Mouse (Mus musculus) embryonic facial prominence, embryonic 11.5 days (tissue): ENCODE measurements around the gene 1700109H08Rik. TPM values are rescaled to one million over a fixed set of nuclear protein-coding genes. Genes with fewer than 3 reads are reported as not detected.
"Not testable (repeated sequence)": the region's sequence is repeated elsewhere in the genome, so short reads cannot be mapped to it uniquely, and the experiment has no call there.

Experiments used
- ATAC-seq: fragments of 200-750 bp; cut with Nextera tagmentation; replicated peaks from 2 replicates; pipeline ENCODE4 v1.8.0; 2017; ENCODE audit warnings: low read depth; ENCODE audit not compliant: insufficient number of reproducible peaks, low FRiP score, low TSS enrichment
- DNase-seq: peaks from one replicate; pipeline ENCODE4 v3.0.0-alpha.2; 2015; ENCODE audit warnings: low spot score
- H3K27ac ChIP-seq: fragments of 300-500 bp; sonication (generic); replicated peaks from 2 replicates; pipeline ENCODE4 v1.5.1; 2014; ENCODE audit warnings: mild to moderate bottlenecking, low read depth, low read length, control low read depth
- H3K27me3 ChIP-seq: fragments of 300-500 bp; sonication (generic); 2 replicates; pipeline ENCODE4 v1.6.1; 2014; ENCODE audit warnings: mild to moderate bottlenecking, low read length, moderate library complexity, mixed read lengths; ENCODE audit not compliant: control insufficient read depth, insufficient read depth
- H3K36me3 ChIP-seq: fragments of 300-500 bp; sonication (generic); replicated peaks from 2 replicates; pipeline ENCODE4 v1.6.1; 2014; ENCODE audit warnings: low read depth, mild to moderate bottlenecking, low read length, moderate library complexity, mixed read lengths; ENCODE audit not compliant: control insufficient read depth, insufficient read depth
- H3K4me1 ChIP-seq: fragments of 300-500 bp; sonication (generic); 2 replicates; pipeline ENCODE4 v1.6.1; 2014; ENCODE audit warnings: low read length, mixed read lengths; ENCODE audit not compliant: control insufficient read depth, insufficient read depth
- H3K4me2 ChIP-seq: fragments of 300-500 bp; sonication (generic); 2 replicates; pipeline ENCODE4 v1.6.1; 2014; ENCODE audit warnings: low read depth, mild to moderate bottlenecking, control low read depth, low read length, moderate library complexity
- H3K4me3 ChIP-seq: fragments of 300-500 bp; sonication (generic); 2 replicates; pipeline ENCODE4 v1.5.1; 2014; ENCODE audit warnings: low read depth, low read length, control low read depth
- H3K9ac ChIP-seq: fragments of 300-500 bp; sonication (generic); replicated peaks from 2 replicates; pipeline ENCODE4 v1.6.1; 2014; ENCODE audit warnings: mild to moderate bottlenecking, control low read depth, low read length
- H3K9me3 ChIP-seq: fragments of 300-500 bp; sonication (generic); replicated peaks from 2 replicates; pipeline ENCODE4 v1.6.1; 2016; ENCODE audit warnings: mild to moderate bottlenecking, low read length, inconsistent platforms, mixed read lengths; ENCODE audit not compliant: control insufficient read depth
- WGBS: fragments of 180-500 bp; shearing (Covaris S2); extraction: QIAGEN DNeasy Blood & Tissue Kit; methylation state at CpG from one replicate; pipeline ENCODE4 v1.1.7; 2014; 5-methylcytosine and 5-hydroxymethylcytosine counted together
- polyA plus RNA-seq: library from polyadenylated mRNA; unstranded; fragments of >200 nt; fragmentation: Nextera tagmentation; extraction: Ambion mirVana; gene quantifications from 2 replicates; pipeline ENCODE4 v1.2.1, GENCODE M21; 2014

1700109H08Rik gene
- polyA plus RNA-seq, 1 experiment from 2014 or later, result 1.5 TPM

DNA sequence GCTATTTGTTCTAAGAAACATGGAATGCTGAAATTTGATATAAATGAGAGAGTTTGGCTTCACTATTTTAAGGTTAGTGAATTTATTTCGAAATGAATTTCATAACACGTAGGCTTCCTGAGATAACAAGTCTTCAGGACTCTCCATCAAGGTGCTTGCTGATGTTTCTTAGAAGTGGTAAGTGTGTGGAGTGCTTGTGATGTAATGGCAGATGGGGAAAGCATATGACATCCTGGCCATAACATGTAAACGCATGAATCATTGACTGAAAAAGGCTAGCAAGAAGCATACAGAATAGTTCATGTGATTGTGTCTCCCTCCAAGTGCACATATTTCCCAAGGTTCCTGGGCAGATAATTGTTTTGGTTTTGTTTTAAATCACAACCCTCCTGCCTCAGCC, 29.4 kb downstream of the 1700109H08Rik start:
- H3K4me1 ChIP-seq, result no peaks in the 10 kb centered on the region
- H3K4me3 ChIP-seq, result no peak overlapping the region
- ATAC-seq (no peak), DNase-seq (no peak)
- 87% methylated on average over 3 of the region's 3 CpGs for WGBS
- H3K27me3 ChIP-seq, result no peaks in the 10 kb centered on the region
- no peak overlapping the region for H3K9ac ChIP-seq
- H3K4me2 ChIP-seq, result no peak overlapping the region
- peaks cover 3% of the 10 kb centered on the region; the same call in 1 of the 2 replicates for H3K36me3 ChIP-seq
- H3K9me3 ChIP-seq, result no peaks in the 10 kb centered on the region
- no peak overlapping the region for H3K27ac ChIP-seq

DNA sequence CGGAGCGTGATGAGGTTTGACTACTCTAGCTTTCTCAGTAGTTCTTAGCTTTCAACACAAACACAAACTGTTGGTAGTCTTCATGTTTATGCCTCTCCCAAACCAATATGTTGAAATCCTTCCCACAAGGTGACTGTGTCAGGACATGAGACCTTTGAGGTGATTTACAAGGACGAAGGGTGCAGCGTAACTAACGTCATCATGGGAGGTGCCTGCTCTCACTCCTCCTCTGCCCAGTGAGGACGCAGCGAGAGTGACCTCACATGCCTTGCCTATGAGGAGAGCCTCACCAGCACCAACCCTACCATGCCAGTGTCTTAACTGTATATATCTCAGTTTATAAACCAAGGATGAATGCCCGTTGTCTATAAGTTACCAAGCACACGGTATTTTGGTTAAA, 35.7 kb downstream of the 1700109H08Rik start:
- peaks cover 3% of the 10 kb centered on the region; the same call in 1 of the 2 replicates for H3K36me3 ChIP-seq
- H3K27me3 ChIP-seq, result no peaks in the 10 kb centered on the region
- no peak for ATAC-seq
- no peak overlapping the region for H3K4me3 ChIP-seq
- DNase-seq, result no peak
- no peak overlapping the region for H3K4me2 ChIP-seq
- H3K9me3 ChIP-seq, result no peaks in the 10 kb centered on the region
- H3K27ac ChIP-seq, result no peak overlapping the region
- no peak overlapping the region for H3K9ac ChIP-seq
- H3K4me1 ChIP-seq, result no peaks in the 10 kb centered on the region
- 95% methylated on average over 9 of the region's 9 CpGs for WGBS

DNA sequence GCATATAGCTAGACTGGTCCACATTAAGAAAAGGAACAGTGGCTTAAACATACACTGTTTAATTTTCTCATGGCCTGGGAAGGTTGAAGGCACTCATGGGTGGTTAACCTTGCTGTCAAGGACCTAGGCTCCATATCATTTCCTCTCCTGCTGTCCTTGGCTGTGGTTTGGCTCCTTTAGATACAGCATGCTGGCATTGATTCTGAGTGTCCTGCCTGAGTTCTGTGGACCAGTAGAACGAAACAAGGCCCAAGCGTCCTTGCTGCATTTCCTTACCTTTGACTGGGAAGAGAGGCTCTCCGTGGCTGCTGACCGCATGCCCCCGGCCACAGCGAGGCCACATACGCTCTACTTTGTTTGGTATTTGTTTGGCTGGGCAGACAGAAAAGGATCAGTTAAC, 37.9 kb downstream of the 1700109H08Rik start:
- ATAC-seq, result no peak
- H3K4me3 ChIP-seq, result no peak overlapping the region
- no peak overlapping the region for H3K4me2 ChIP-seq
- peaks cover 3% of the 10 kb centered on the region; the same call in 1 of the 2 replicates for H3K36me3 ChIP-seq
- DNase-seq, result no peak
- H3K4me1 ChIP-seq, result no peaks in the 10 kb centered on the region
- H3K27me3 ChIP-seq, result no peaks in the 10 kb centered on the region
- WGBS, result 97% methylated on average over 7 of the region's 7 CpGs
- H3K9me3 ChIP-seq, result no peaks in the 10 kb centered on the region
- no peak overlapping the region for H3K9ac ChIP-seq
- no peak overlapping the region for H3K27ac ChIP-seq

DNA sequence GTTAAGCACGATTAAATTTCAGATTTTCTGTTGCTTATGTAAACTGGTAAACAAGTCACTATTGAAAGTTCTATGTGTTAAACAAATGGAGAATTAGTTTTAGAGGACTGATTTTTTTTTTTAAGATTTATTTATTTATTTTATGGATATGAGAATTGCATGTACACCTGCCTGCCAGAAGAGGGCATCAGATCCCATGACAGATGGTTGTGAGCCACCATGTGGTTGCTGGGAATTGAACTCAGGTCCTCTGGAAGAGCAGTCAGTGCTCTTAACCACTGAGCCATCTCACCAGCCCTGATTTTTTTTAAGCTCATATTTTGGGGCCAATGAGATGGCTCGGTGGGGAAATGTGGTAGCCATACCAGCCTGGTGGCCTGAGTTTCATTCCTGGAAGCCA, 40.5 kb downstream of the 1700109H08Rik start:
- not testable (repeated sequence) for H3K36me3 ChIP-seq

DNA sequence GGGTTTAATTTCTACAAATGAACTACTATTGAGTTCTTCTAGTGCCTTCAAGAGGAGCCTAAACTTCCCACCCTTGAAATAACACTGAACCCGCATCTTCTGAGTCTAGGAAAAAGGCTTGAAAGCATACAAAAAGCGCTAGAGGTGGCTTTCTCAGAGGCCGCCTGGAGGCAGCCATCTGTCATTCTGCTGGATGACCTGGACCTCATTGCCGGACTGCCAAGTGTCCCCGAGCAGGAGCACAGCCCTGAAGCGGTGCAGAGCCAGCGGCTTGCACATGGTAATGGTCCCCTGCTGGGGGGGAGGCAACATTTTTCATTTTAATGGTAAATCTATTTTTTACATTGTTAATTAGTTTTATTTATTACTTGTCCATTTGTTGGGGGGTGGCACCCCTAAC, 49.1 kb downstream of the 1700109H08Rik start:
- Histone ChIP-seq H3K27me3 (no peaks in the 10 kb centered on the region), H3K4me1 (no peaks in the 10 kb centered on the region), H3K4me2 (no peak overlapping the region), H3K9ac (no peak overlapping the region), H3K27ac (no peak overlapping the region), H3K36me3 (no peaks in the 10 kb centered on the region), H3K9me3 (no peaks in the 10 kb centered on the region), H3K4me3 (no peak overlapping the region)
- 84% methylated on average over 7 of the region's 7 CpGs for WGBS
- no peak for ATAC-seq
- no peak for DNase-seq

More for the DNA sequence above, 40.5 kb downstream of the 1700109H08Rik start:
- not testable (repeated sequence) for H3K27ac ChIP-seq, DNase-seq, H3K4me3 ChIP-seq, H3K9me3 ChIP-seq, ATAC-seq, H3K4me2 ChIP-seq, H3K27me3 ChIP-seq, H3K4me1 ChIP-seq, H3K9ac ChIP-seq
- 84% methylated on average over 2 of the region's 2 CpGs for WGBS

DNA sequence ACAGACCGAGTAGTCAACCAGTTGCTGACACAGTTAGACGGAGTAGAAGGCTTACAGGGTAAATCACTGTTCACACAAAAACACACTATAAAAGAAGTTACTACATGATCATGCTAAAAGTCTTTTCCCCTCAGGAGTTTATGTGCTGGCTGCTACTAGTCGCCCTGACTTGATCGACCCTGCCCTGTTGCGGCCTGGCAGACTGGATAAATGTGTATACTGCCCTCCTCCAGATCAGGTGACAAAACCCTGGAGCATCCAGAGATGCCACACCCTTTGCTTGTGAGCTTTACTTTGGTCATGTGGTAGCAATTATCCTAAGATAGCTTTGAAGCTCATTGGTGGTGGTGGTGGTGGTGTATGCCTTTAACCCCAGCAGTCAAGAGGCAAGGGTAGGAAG, 58.7 kb downstream of the 1700109H08Rik start:
- Histone ChIP-seq H3K4me1 (no peaks in the 10 kb centered on the region), H3K27me3 (no peaks in the 10 kb centered on the region), H3K9me3 (no peaks in the 10 kb centered on the region), H3K27ac (no peak overlapping the region), H3K4me2 (no peak overlapping the region), H3K4me3 (no peak overlapping the region), H3K36me3 (no peaks in the 10 kb centered on the region), H3K9ac (no peak overlapping the region)
- DNase-seq (no peak), ATAC-seq (no peak)
- 86% methylated on average over 5 of the region's 5 CpGs for WGBS

DNA sequence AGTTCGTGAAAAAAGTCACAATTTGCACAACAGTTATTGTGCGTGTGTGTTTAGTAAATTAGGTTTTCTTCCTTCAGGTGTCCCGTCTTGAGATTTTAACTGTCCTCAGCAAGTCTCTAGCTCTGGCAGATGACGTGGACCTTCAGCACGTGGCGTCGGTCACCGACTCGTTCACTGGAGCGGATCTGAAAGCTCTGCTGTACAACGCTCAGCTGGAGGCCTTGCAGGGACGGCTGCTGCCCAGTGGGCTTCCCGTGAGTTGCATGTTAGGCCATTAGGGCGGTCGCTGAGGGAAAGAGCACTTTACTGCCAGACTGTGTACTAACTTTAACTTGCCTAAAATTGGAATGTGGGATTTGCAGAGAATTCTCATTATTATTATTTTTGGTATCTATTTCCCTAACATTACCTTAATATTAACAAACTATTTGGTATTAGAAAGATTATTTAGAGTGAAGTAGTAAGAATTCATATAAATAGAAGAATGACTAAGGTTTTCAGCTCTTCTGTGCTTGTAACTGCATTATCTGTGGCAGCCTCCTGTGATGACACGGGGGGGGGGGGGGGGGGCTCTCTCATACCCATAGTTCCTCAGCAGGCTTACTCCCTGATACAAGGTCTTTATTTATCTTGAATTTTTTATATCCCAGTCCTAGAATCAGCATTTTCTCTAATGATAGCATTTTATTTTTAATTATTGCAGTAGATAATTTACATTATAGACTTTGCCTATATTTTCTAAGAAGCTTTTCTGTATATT, 60.3 kb downstream of the 1700109H08Rik start:
- no peak for ATAC-seq
- no peak for DNase-seq
- Histone ChIP-seq H3K36me3 (no peaks in the 10 kb centered on the region), H3K9ac (no peak overlapping the region), H3K4me1 (no peaks in the 10 kb centered on the region), H3K9me3 (no peaks in the 10 kb centered on the region), H3K4me2 (no peak overlapping the region), H3K4me3 (no peak overlapping the region), H3K27me3 (no peaks in the 10 kb centered on the region), H3K27ac (no peak overlapping the region)
- 71% methylated on average over 16 of the region's 16 CpGs for WGBS

DNA sequence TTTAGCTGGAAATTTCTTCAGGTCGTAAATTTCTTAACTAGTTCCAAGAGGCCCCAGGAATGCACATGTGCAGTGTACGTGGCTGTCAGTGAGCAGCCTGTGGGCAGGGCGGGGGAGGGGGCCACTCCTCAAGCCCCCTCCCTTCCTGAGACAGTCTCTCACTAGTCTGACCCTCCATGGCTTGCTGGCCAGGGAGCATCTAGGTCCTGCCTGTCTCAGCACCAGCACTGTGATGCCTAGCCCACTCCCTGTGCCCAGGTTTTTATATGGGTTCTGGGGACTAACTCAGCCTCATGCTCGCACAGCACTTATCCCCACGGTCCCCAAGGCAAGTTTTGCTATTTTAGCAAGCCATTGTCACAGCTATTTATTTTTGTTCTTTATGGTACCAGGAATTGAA, 60.9 kb downstream of the 1700109H08Rik start:
- H3K9me3 ChIP-seq, result no peaks in the 10 kb centered on the region
- no peaks in the 10 kb centered on the region for H3K36me3 ChIP-seq
- ATAC-seq (0 out of 2 replicates have a peak, but pooled peaks have one; percentile 56), DNase-seq (no peak)
- 78% methylated on average over 5 of the region's 5 CpGs for WGBS
- H3K27ac ChIP-seq, result no peak overlapping the region
- no peaks in the 10 kb centered on the region for H3K4me1 ChIP-seq
- H3K9ac ChIP-seq, result no peak overlapping the region
- H3K4me3 ChIP-seq, result no peak overlapping the region
- no peaks in the 10 kb centered on the region for H3K27me3 ChIP-seq
- H3K4me2 ChIP-seq, result no peak overlapping the region
